ENCODE assay signal across 7 mouse cellular contexts in genomic region chr5:137510014-137510501, GRCm38 (mm10). TPM values are rescaled to one million over a fixed set of nuclear protein-coding genes. Genes with fewer than 3 reads are reported as not detected.
DNase-seq lines count a peak whose midpoint lies in the region; ATAC-seq lines count a peak whose summit lies in the region.

No protein-coding gene starts in this region.

- H3K27me3 ChIP-seq in intestine, embryonic 15.5 days (replicated peaks), result no peaks in the 10 kb centered on the region
- H3K27me3 ChIP-seq in limb, embryonic 11.5 days (ENCODE audit: control insufficient read depth, insufficient read depth, low read length), result no peaks in the 10 kb centered on the region
- no peaks in the 10 kb centered on the region for H3K27me3 ChIP-seq in midbrain, embryonic 11.5 days (ENCODE audit: control insufficient read depth, insufficient read depth, low read length)

- H3K9me3 ChIP-seq in intestine, embryonic 15.5 days, result no peaks in the 10 kb centered on the region
- no peaks in the 10 kb centered on the region for H3K9me3 ChIP-seq in limb, embryonic 11.5 days (ENCODE audit: control insufficient read depth, low read length)
- no peaks in the 10 kb centered on the region for H3K9me3 ChIP-seq in midbrain, embryonic 11.5 days (ENCODE audit: control insufficient read depth, low read length)

- peak; percentile 88 for ATAC-seq in intestine, embryonic 15.5 days
- ATAC-seq in limb, embryonic 11.5 days (ENCODE audit: insufficient number of reproducible peaks, low FRiP score, low TSS enrichment, low read depth), result peak; percentile 42; the same call in 1 of the 2 replicates
- ATAC-seq in midbrain, embryonic 11.5 days (ENCODE audit: low FRiP score), result peak; percentile 85

- H3K4me1 ChIP-seq in intestine, embryonic 15.5 days (replicated peaks), result peaks cover 24% of the 10 kb centered on the region
- peaks cover 20% of the 10 kb centered on the region for H3K4me1 ChIP-seq in limb, embryonic 11.5 days (ENCODE audit: control insufficient read depth, insufficient read depth, low read length)
- peaks cover 26% of the 10 kb centered on the region for H3K4me1 ChIP-seq in midbrain, embryonic 11.5 days (ENCODE audit: control insufficient read depth, insufficient read depth, low read length)

- H3K4me2 ChIP-seq in intestine, embryonic 15.5 days (replicated peaks), result peak overlapping the region; percentile 86
- H3K4me2 ChIP-seq in limb, embryonic 11.5 days (ENCODE audit: low read depth, severe bottlenecking), result peak overlapping the region; percentile 89
- H3K4me2 ChIP-seq in midbrain, embryonic 11.5 days, result peak overlapping the region; percentile 92

- H3K36me3 ChIP-seq in intestine, embryonic 15.5 days, result peaks cover 8% of the 10 kb centered on the region; the same call in 1 of the 2 replicates
- peaks cover 5% of the 10 kb centered on the region; the same call in 1 of the 2 replicates for H3K36me3 ChIP-seq in limb, embryonic 11.5 days (ENCODE audit: control insufficient read depth, insufficient read depth, low read length)
- no peaks in the 10 kb centered on the region for H3K36me3 ChIP-seq in midbrain, embryonic 11.5 days (ENCODE audit: control insufficient read depth, insufficient read depth, low read length)

- peak overlapping the region; percentile 77 for H3K27ac ChIP-seq in intestine, embryonic 15.5 days
- peak overlapping the region; percentile 76 for H3K27ac ChIP-seq in limb, embryonic 11.5 days (replicated peaks; ENCODE audit: low read depth, low read length)
- H3K27ac ChIP-seq in midbrain, embryonic 11.5 days (ENCODE audit: low read depth, low read length), result peak overlapping the region; percentile 79

- H3K4me3 ChIP-seq in intestine, embryonic 15.5 days (replicated peaks), result peak overlapping the region; percentile 93
- H3K4me3 ChIP-seq in limb, embryonic 11.5 days (ENCODE audit: low read depth, low read length), result peak overlapping the region; percentile 98
- H3K4me3 ChIP-seq in midbrain, embryonic 11.5 days (ENCODE audit: low read depth, low read length), result peak overlapping the region; percentile 100

- DNase-seq in adrenal gland, adult 18-20 months (ENCODE audit: low spot score in 2 of 2), result peak; percentile 78 to 80
- peak; percentile 88 for DNase-seq in embryo, embryonic 11 days
- DNase-seq in gastrocnemius, postnatal 4 days (ENCODE audit: low spot score in 2 of 2), result peak; percentile 75 to 86
- peak; percentile 84 for DNase-seq in limb, embryonic 11.5 days (ENCODE audit: low spot score)
- DNase-seq in midbrain, embryonic 11.5 days (ENCODE audit: low spot score, missing footprints), result peak; percentile 94
- peak; percentile 56 for DNase-seq in skeletal muscle tissue, adult 2 months (ENCODE audit: low read depth, low spot score)

- H3K9ac ChIP-seq in intestine, embryonic 15.5 days, result peak overlapping the region; percentile 95
- peak overlapping the region; percentile 98 for H3K9ac ChIP-seq in limb, embryonic 11.5 days (ENCODE audit: low read length)
- H3K9ac ChIP-seq in midbrain, embryonic 11.5 days (ENCODE audit: low read length), result peak overlapping the region; percentile 99

- WGBS in intestine, embryonic 15.5 days, result 4% methylated on average over 26 of the region's 52 CpGs
- 3% methylated on average over 31 of the region's 52 CpGs for WGBS in limb, embryonic 11.5 days
- WGBS in midbrain, embryonic 11.5 days, result 2% methylated on average over 24 of the region's 52 CpGs

RNA-seq across cellular contexts. Expression of gene Pop7, which starts 7.7 kb away (rescaled TPM):
- total RNA-seq in adrenal gland, adult 18-20 months (2021), result 10 to 100 TPM; 23.5 to 24.7 TPM
- 10 to 100 TPM; 19.8 to 22.6 TPM for total RNA-seq in gastrocnemius, postnatal 4 days (2021)
- 60.4 and 64.2 TPM in 2 replicates for polyA plus RNA-seq in intestine, embryonic 15.5 days (2015; fragmentation: Nextera tagmentation; extraction: Ambion mirVana)
- polyA plus RNA-seq in limb, embryonic 11.5 days (2014; fragmentation: Nextera tagmentation; extraction: Ambion mirVana), result 51.1 and 59.3 TPM in 2 replicates
- 54.8 and 57.4 TPM in 2 replicates for polyA plus RNA-seq in midbrain, embryonic 11.5 days (2014; fragmentation: Nextera tagmentation; extraction: Ambion mirVana)

RNA-seq across cellular contexts. Expression of gene Gigyf1, which starts 8.3 kb away (rescaled TPM):
- 10 to 100 TPM; 27.6 to 36.4 TPM for total RNA-seq in adrenal gland, adult 18-20 months (2021)
- total RNA-seq in gastrocnemius, postnatal 4 days (2021), result 10 to 100 TPM; 27.5 to 30.7 TPM
- polyA plus RNA-seq in intestine, embryonic 15.5 days (2015; fragmentation: Nextera tagmentation; extraction: Ambion mirVana), result 8.4 and 10.4 TPM in 2 replicates
- 13.7 and 14.1 TPM in 2 replicates for polyA plus RNA-seq in limb, embryonic 11.5 days (2014; fragmentation: Nextera tagmentation; extraction: Ambion mirVana)
- polyA plus RNA-seq in midbrain, embryonic 11.5 days (2014; fragmentation: Nextera tagmentation; extraction: Ambion mirVana), result 10.5 and 10.6 TPM in 2 replicates

RNA-seq across cellular contexts. Expression of gene Epo, which starts 23.0 kb away (rescaled TPM):
- not detected for total RNA-seq in adrenal gland, adult 18-20 months (2021)
- not detected for total RNA-seq in gastrocnemius, postnatal 4 days (2021)
- 0.42 and 0.63 TPM in 2 replicates for polyA plus RNA-seq in intestine, embryonic 15.5 days (2015; fragmentation: Nextera tagmentation; extraction: Ambion mirVana)
- 0.54 and 0.67 TPM in 2 replicates for polyA plus RNA-seq in limb, embryonic 11.5 days (2014; fragmentation: Nextera tagmentation; extraction: Ambion mirVana)
- polyA plus RNA-seq in midbrain, embryonic 11.5 days (2014; fragmentation: Nextera tagmentation; extraction: Ambion mirVana), result 0.72 and 1.4 TPM in 2 replicates

RNA-seq across cellular contexts. Expression of gene Gnb2, which starts 23.3 kb away (rescaled TPM):
- 100 to 1,000 TPM; 517 to 525 TPM for total RNA-seq in adrenal gland, adult 18-20 months (2021)
- 100 to 1,000 TPM; 483 to 529 TPM for total RNA-seq in gastrocnemius, postnatal 4 days (2021)
- polyA plus RNA-seq in intestine, embryonic 15.5 days (2015; fragmentation: Nextera tagmentation; extraction: Ambion mirVana), result 341 and 386 TPM in 2 replicates
- polyA plus RNA-seq in limb, embryonic 11.5 days (2014; fragmentation: Nextera tagmentation; extraction: Ambion mirVana), result 352 and 360 TPM in 2 replicates
- 432 and 501 TPM in 2 replicates for polyA plus RNA-seq in midbrain, embryonic 11.5 days (2014; fragmentation: Nextera tagmentation; extraction: Ambion mirVana)

RNA-seq across cellular contexts. Expression of gene Zan, which starts 33.2 kb away (rescaled TPM):
- not detected for total RNA-seq in adrenal gland, adult 18-20 months (2021)
- under 1 TPM; 0.18 to 0.56 TPM for total RNA-seq in gastrocnemius, postnatal 4 days (2021)
- polyA plus RNA-seq in intestine, embryonic 15.5 days (2015; fragmentation: Nextera tagmentation; extraction: Ambion mirVana), result 0.52 and 0.93 TPM in 2 replicates
- polyA plus RNA-seq in limb, embryonic 11.5 days (2014; fragmentation: Nextera tagmentation; extraction: Ambion mirVana), result 0.13 TPM in 1 of 2 replicates, not detected in the other
- polyA plus RNA-seq in midbrain, embryonic 11.5 days (2014; fragmentation: Nextera tagmentation; extraction: Ambion mirVana), result 0.03 TPM in 2 replicates

Comparison
In these comparisons a context has a peak if more than half of its experiments do, and no peak if none do; other contexts are left out.
1. Peak in every context shown above with its lines: DNase-seq, ATAC-seq, H3K4me3 ChIP-seq and H3K27ac ChIP-seq.